Mouse (Mus musculus) cortical plate, adult 2 months (tissue): ENCODE measurements around the gene Plppr2.

Source experiments
- CTCF ChIP-seq: fragments of 200-500 bp; IDR thresholded peaks from 2 replicates; pipeline ENCODE4 v1.5.1; 2011; ENCODE audit warnings: mild to moderate bottlenecking, control low read depth, low read length; ENCODE audit not compliant: insufficient read depth; ENCODE audit errors: extremely low read depth
- POLR2A ChIP-seq: fragments of 200-500 bp; IDR thresholded peaks from 2 replicates; pipeline ENCODE4 v1.6.1; 2011; ENCODE audit warnings: mild to moderate bottlenecking, low read length, control low read depth; ENCODE audit not compliant: insufficient read depth; ENCODE audit errors: extremely low read depth

DNA sequence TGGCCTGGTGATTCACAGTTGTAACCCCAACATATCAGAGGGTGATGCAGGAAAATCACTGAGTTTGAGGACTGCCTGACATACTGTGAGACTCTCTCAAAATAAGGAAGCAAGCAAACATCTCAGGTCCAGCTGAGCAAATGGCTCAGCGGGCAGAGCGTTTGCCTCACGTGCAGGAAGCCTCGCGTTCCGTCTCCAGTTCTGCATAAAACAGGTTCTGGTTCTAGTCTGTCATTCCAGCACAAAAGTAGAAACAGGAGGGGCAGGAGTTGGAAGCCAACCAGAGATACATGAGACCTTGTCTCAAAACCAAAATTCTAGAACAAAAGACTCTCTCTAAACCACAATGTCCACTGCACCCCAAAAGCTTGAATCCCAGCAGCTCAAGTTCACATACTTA, 10.0 kb upstream of the Plppr2 start:
- no peak for TF ChIP-seq CTCF
- no peak for TF ChIP-seq POLR2A
